Mouse (Mus musculus) layer of hippocampus, postnatal 10 days (tissue): ENCODE data around the gene Sema3d. TPM values are rescaled to one million over a fixed set of nuclear protein-coding genes. Genes with fewer than 3 reads are reported as not detected.

ENCODE experiments used
- DNase-seq, 2 experiments: peaks; one replicate each; pipeline ENCODE4 v3.0.0; 2021; ENCODE audit warnings: low spot score in 2 of 2
- long read RNA-seq: library from polyadenylated mRNA; stranded (forward); transcript quantifications from one replicate; pipeline ENCODE4 v2.0.0, GENCODE M21; 2023
- total RNA-seq, 2 experiments: library from RNA; stranded (reverse); gene quantifications; 2 replicates each; pipeline ENCODE4 v1.2.3; 2021

Sema3d gene
- total RNA-seq, result 1 to 10 TPM; 5.0 to 5.1 TPM
- long read RNA-seq, full-length matches to known transcripts, result 1 of 3 reads
- long read RNA-seq, partial matches to known transcripts, result 0 of 3 reads
- long read RNA-seq, other reads (novel, unspliced or antisense), result 2 of 3 reads

DNA sequence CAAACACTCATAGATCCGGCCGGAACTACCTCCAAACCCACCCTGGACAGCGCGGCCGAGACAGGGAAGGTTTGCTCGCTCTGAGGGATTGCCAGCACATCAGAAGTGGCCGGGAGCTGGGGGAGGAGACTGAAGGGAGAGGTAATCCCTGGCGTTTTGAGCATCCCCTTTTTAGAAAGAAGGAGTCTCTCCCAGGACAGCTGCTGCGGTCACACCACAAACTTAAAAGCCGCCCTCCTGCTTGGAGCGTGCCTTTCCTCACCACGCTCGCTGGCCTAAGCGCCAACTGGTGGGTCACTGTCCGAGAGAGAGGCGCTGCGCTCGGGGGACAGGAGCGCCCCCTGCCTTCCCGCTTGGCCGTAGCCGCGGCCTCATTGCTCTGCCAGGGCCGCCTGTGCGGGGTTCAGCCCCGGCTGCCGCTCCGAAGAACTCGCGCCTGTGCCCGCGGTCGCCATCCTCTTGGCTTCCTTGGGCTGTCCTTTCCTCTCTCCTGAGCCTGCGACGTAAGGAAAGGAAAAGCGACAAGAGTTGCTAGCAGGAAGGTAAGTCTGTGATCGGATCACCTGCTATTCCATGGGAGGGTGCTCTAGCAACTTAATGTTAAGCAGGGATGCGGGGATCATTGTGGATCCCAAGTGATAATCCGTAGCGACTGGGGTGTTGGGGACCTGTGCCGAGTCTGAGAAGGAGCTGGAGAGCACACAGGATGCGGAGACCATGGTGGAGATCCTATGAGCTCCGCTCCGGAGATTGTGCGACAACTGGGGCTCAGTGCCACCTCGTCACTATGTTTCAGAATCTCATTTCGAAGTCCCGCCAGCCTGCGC lies at the start of gene Sema3d:
Gene Sema3d, plus strand, starts transcription at position 253 of the 827 bp plus-strand sequence.
- DNase-seq, result peak; percentile 73 to 83

DNA sequence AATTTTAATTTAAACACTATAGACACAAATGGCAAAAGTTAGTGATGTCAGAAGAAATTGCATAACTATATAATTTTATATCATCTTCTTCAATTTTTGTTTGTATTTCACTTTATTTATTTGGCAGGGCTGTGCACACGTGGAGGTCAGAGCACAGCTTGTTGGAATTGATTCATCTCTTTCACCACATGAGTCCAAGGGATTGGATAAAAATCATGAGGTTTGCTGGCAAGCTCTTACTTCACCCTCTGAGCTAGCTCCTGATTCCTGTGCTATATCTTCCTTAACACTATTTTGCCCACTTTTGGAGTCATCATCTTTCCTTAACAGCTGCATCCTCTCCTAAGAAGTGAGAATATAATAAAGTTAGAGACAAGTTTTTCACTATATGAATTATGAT lies 5.9 kb upstream of the Sema3d start:
- no peak for DNase-seq

DNA sequence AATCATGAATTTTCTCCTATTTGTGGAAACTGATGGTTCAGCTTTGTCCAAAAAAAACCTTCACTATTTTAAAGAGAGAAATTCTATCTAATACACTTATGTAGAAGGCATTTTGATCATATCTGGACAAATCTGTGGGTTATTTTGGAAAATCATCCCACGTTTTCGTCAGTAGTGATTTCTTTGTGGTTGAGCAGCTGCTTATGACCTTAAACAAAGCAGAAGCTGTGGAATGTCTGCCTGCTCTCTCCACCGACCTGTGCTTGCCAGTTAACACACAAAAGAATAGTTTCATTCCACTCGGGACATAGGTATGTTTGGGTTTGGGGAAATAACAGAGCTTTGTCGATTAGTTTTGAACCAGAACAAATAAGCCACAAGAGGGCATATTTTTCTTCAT lies 4.3 kb upstream of the Sema3d start:
- DNase-seq, result no peak

DNA sequence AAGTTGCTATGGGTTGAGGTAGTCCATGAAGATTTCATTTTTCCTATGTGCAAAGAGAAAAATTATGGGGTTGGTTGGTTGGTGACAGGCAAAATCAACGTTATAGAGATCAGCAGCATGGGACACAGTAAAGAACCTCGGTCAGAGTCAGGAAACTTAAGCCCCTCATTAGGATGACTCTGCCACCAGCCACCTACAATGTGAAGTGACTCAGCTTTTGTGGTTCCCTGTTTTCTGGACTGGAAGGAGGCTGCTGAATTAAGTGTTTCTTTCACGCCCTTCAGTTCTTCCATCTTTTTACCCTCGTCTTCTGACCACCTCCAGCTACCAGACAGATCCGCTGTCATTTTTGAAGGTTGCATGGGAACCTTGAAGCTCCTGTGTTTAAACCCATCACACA lies 1.2 kb upstream of the Sema3d start:
- no peak for DNase-seq

DNA sequence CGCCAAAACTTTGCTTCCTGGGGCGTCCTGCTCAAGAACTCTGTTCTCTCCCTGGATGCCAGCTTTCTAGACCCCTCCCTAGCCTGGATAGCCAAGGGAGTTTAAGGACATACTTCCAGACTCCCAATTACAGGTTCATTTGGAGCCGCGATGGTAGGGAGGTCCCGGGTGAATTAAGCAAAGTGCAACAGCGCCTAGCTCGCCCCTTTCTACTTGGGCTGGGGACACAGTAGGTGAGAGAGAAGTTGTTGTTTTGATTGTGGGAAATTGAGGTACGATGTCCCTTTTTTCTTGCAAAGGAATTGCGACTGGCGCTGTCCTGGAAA lies 738 bp downstream of the Sema3d start:
- DNase-seq, result no peak

DNA sequence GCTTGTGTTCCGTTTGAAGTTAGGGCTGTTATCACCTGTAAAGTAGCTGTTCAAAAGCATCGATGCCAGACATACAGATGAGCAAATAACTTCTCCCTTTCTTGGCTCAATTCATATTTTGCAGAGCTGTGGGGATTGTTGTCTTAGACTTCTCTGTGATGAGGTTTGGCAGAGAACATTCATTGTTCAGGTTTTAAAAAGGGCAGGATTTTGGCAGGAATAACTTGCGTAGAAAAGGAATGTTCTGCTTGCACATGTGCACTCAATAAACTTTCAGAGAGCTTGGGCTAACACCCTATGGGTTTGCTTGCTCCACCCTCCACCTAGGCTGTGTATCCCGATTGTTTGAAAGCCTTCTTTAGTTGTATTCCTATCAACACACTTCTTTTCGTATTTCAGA lies 9.5 kb downstream of the Sema3d start:
- DNase-seq, result no peak

DNA sequence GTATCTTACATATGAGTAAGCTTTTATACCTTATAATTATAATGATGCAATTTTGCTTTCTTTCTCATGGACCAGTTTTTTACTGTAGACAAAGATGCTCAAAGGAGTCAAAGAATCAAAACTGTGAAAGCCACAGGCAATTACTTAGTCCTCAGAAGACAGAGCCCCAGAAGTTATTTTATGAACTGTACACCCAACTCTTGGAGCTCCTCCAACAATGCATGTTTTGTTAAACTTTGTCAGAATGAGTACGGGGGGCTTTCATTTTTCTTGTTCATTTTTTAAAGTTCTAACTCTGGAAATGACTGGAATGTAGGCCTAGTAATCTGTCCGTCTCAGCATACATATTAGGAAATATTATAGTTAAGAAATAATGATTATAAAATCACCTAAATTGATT lies 16.1 kb downstream of the Sema3d start:
- no peak for DNase-seq

DNA sequence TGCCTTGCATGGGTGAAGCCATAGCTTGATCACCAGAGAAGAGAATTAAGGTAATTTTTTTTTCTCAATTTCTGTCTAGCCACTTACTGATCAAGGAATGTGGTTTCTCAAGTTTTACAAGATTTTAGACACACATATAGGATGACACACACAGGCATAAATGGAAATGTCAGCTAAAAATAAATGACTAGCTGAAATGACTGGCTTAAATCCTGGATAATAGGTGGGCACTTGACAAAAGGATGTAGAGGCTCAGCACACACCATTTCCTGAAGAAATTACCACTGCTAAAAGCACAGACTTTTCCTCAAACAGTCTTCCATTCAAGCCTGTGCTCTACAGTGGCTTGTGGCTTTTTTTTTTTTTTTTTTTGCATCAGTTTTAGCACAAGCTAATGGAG lies 21.0 kb downstream of the Sema3d start:
- DNase-seq, result no peak

DNA sequence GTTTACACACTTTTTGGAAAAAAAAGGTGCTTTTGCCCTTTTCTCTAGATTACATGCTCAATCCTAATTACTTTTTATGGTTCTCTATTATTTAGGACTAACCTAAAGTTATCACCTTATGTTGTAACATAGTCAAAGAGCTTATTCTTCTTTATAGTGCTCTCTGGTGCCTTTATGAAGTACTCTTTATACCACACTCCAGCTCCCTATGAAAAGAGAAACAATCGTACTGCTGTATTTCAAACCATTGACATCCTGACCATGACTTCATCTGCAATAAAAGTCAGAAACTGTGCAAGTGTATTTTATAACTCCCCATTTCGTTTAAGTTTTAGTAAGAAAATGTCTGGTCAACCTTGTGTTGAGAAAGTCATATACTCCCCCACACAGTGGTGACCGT lies 29.4 kb downstream of the Sema3d start:
- DNase-seq, result no peak

DNA sequence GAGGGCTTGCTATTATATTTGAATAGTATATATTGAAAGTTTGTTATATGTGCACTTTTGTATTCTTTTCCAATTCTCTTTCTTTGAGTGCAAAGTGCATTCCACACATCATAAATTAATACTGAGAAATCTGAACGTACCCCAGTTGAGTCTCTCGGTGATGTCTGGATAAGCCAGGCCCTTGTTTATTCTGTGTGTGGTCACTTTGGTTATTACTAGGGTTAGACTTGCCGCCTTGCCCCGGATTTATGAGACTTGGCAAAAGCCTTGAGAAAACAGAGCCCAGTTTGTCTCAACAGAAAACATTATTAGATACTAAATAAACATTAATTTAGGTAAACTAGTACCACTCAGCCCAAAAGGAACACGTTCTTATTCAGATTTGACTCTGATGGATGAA lies 40.1 kb downstream of the Sema3d start:
- DNase-seq, result no peak

DNA sequence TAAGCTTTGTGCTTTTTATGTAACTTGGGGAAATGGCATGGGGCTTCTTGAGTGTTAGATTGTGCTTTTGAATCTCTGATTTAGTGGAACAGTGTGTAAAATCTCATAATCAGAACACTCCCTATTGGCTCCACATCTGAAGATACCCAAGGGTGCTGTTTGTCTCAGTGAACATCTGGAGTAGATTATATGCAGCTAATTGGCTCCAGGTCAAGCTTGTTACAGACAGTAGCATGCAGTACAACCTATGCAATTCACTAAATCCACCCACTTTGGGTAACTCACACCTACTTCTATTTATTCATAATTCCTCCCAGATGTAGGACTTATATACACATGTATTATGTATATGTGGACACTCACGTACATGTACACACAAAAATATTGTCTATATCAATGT lies 58.6 kb downstream of the Sema3d start:
- no peak for DNase-seq

DNA sequence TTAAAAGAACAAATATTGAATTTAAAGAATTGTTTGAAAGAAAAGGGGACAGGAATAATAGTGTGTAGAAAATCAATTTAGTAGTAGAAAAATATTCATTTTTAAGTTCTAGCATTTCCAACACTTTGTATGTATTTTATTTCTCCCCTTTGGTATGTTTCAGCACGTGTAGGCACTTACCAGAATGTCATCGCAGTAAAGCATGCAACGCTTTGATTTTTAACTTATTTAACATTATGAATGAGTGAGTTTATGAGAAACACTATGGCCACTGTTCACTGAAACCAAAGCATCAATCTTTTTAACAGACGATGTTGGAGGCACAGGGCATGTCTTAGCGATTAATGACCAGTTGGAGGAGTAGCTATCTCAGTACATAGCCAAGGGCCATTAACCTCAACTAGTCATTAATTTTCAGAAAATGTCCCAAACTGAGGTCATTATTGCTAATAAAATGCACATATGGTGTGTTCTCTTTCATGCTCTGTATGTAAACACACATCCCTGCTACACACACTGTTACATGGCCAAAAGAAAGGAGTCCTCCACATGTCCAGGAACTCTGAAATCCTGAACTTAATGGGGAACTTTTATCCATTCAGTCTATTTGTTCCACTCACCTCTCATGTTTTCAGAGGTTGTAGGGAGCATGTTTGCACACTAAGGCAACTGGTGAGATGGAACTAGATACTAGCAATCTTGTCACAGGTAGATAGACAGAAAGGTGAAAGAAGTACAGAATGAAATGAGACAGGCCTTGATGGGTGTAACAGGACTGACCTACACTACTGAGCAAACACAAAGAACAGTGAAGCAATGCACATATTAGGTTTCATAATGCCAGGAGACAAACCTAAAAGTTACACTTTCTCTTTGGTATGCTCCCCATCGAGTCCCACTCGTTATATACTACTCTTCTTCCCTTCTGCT lies 59.3 kb downstream of the Sema3d start:
- no peak for DNase-seq

DNA sequence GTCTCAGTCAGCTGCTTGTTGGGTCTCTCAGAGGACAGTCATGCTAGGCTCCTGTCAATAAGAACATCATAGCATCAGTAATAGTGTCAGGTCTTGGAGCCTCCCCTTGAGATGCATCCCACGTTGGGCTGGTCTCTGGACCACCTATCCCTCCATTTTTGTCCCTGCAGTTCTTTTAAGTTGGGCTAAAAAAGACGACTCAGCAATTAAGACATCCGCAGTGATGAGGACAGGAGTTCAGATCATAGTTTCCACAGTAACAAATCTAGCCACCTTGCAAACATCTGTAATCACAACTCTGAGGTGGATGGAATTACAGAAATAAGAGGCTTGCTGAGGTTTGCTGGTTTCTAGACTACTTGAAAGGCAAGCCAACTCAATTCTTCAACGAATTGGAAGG lies 67.9 kb downstream of the Sema3d start:
- no peak for DNase-seq

DNA sequence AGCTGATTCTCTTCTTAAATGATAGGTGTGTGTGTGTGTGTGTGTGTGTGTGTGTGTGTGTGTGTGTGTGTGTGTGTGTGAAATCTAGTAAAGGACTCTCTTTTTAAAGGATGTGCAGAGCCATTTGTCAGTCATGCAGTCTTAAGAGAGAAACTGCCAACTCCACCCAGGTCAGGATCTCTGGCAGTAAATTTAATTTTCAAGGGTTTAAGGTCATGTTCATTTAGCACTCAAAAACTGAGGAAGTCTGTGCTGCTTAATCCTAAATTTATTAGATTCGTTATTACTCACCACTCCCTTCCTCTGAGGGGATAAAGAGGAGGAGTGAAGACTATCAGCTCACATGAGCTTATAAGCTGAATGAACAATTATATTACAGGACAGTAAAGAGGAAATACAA lies 71.8 kb downstream of the Sema3d start:
- no peak for DNase-seq

DNA sequence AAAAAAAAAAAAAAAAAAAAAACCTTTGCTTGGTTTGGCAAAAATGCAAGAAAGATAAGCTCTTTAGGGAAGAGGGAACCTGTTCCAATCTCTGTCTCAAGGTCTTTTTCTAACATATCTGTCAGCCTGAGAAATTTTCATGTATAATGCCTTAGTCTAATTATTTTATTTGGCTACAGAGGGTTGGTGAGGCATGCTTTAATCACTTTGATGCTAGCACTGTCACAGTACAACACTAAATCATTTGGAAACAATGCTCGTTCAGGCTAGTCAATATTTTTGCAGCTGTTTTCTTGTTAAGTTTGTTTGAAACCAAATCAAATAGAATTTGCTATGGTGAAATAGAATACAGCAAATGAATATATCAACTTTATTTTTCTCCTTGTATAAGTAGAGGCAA lies 74.3 kb downstream of the Sema3d start:
- DNase-seq, result no peak

DNA sequence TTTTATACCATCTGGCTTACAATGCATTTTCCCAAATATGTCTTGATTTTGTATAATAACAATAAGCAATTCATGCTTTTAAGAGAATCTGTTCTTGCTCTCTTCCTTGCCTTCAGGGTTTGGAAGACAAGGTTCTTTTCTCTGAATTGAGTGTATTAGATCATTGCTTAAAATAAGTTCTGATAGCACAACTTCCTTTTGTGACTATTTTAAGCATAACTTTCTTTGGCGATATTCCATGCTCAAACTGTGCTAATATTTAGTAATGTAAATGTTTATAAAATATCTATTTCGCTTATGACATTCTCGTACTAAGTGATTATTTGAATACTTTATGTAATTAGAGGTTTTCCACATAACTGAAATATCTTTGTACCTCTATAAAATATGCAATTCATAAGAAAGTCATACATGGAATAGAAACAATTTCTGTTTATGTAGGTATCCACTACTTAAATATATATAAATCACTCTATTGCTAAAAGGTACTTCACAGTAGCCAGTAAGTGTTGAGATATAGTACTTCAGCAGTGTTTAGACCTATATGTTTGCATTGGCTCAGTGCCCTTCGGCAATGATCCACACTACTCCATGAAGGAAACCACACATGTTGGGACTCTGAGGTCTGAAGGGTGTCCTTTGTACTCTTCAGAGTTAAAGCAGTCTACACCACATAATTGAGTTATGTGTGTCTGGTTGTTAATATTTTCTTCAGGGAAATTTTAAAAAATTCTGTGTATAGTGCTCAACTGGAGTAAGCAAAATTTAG lies 84.6 kb downstream of the Sema3d start:
- DNase-seq, result no peak

DNA sequence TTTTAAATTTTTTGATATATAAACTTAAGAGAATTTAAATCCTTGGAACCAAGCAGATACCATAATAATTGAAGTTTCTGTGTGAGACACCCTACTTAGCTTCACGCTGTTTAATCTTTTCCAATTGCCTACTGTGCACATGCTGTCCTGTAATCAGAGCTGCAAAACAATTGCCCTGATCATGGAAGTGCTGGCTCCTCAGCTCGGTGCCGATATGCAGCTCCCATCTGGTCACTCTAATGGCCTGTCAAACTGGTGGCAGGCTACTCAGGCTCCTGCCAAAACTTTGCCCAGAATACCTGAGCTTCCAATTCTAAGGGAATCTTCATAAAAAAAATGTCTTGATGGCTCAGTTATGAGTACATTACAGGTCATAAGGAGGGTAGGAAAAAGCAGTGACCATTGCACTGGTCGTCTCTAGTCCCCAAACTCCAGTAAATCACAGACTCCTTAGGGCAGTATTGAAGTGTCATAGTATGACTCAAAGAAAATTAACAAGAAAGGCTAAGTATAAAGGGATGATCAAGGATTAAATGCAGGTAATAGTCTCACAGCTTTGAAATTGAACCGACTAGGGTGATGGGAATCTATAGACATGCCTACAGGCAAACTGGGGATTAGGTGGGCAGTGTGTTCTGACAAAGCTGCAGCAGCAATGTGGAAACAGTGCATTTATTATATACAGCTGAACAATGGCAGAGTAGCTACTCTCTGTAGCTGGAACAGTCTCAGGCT lies 91.9 kb downstream of the Sema3d start:
- no peak for DNase-seq

DNA sequence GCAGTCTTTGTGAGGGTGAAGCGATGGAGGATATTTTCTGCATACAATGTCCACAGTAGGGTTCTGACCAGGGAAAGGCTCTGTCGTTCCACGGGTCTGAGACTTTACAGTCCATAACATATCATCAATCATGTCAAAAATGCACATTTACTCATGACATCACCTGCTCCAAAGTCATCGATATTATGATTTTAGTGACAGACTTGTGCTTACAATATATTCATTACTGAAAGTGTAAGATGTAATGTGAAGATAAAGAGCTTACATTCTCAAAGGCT lies 92.4 kb downstream of the Sema3d start:
- DNase-seq, result no peak

DNA sequence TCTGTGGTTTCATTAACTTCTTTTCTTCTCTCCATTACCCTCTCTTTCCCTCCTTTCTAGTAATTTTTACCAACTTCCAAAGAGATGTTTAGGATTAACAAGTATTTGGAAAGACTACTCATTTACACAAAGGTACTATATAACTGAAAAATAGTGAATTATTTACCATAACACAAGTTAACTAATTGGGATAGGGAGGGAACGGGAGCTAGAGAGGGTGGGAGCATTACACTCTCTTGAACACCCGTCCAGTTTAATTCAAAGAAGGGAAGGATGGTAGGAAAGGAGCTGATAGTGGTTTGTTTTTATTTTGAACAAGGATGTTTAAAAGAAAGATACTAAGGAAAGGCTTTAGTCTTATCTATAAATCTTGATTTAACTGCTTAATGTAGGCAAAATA lies 104.7 kb downstream of the Sema3d start:
- no peak for DNase-seq

DNA sequence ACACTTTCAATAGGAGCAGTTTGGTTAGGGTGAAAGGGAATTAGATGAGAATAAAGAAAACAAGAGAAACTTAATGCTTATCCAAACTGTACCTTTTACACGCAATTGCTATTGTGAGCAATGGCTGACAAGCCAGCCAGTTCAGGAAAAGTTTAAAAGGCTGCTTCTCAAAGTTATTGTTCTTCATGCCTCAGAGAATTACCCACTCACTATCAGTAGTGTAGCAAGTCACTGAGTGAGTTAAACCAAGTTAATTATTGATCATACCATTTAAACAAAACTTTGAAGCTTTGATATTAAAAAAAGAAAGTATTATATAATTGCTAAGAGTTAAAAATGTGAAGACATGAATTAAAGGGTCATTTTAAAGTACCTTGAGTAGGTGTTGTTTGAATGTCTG lies 108.5 kb downstream of the Sema3d start:
- DNase-seq, result no peak
